Mouse (Mus musculus) neural tube, embryonic 11.5 days (tissue): ENCODE measurements around the gene Naa60. TPM values are rescaled to one million over a fixed set of nuclear protein-coding genes. Genes with fewer than 3 reads are reported as not detected.

Source experiments
- ATAC-seq: fragments of 200-750 bp; cut with Nextera tagmentation; 2 replicates; pipeline ENCODE4 v1.8.0; 2017; ENCODE audit warnings: moderate number of reproducible peaks, mild to moderate bottlenecking, moderate TSS enrichment, moderate library complexity; ENCODE audit not compliant: insufficient read depth, low FRiP score, low TSS enrichment
- DNase-seq: peaks from one replicate; pipeline ENCODE4 v3.0.0-alpha.2; 2015; ENCODE audit warnings: low spot score
- H3K27ac ChIP-seq: fragments of 300-500 bp; sonication (generic); 2 replicates; pipeline ENCODE4 v1.5.1; 2014; ENCODE audit warnings: low read depth, mild to moderate bottlenecking, low read length
- H3K27me3 ChIP-seq: fragments of 300-500 bp; sonication (generic); 2 replicates; pipeline ENCODE4 v1.6.1; 2014; ENCODE audit warnings: mild to moderate bottlenecking, low read length, mixed read lengths; ENCODE audit not compliant: control insufficient read depth, insufficient read depth
- H3K36me3 ChIP-seq: fragments of 300-500 bp; sonication (generic); 2 replicates; pipeline ENCODE4 v1.6.1; 2014; ENCODE audit warnings: mild to moderate bottlenecking, low read length, moderate library complexity, mixed read lengths; ENCODE audit not compliant: control insufficient read depth, insufficient read depth
- H3K4me1 ChIP-seq: fragments of 300-500 bp; sonication (generic); 2 replicates; pipeline ENCODE4 v1.6.1; 2014; ENCODE audit warnings: low read length, mixed read lengths; ENCODE audit not compliant: control insufficient read depth, insufficient read depth
- H3K4me2 ChIP-seq: fragments of 300-500 bp; sonication (generic); 2 replicates; pipeline ENCODE4 v1.6.1; 2014; ENCODE audit warnings: low read depth, mild to moderate bottlenecking, moderate library complexity
- H3K4me3 ChIP-seq: fragments of 300-500 bp; sonication (generic); 2 replicates; pipeline ENCODE4 v1.5.1; 2014; ENCODE audit warnings: low read depth, low read length
- H3K9ac ChIP-seq: fragments of 300-500 bp; sonication (generic); 2 replicates; pipeline ENCODE4 v1.6.1; 2014; ENCODE audit warnings: mild to moderate bottlenecking, low read length
- H3K9me3 ChIP-seq: fragments of 300-500 bp; sonication (generic); 2 replicates; pipeline ENCODE4 v1.6.1; 2016; ENCODE audit warnings: low read length; ENCODE audit not compliant: control insufficient read depth
- WGBS: fragments of 180-500 bp; shearing (Covaris S2); extraction: QIAGEN DNeasy Blood & Tissue Kit; methylation state at CpG from one replicate; pipeline ENCODE4 v1.1.7; 2014; 5-methylcytosine and 5-hydroxymethylcytosine counted together
- microRNA-seq: library from miRNA; unstranded; fragments of <30 nt; microRNA quantifications from one replicate; pipeline ENCODE4, GENCODE M21; 2016
- polyA plus RNA-seq: library from polyadenylated mRNA; unstranded; fragments of >200 nt; fragmentation: Nextera tagmentation; extraction: Ambion mirVana; gene quantifications from 2 replicates; pipeline ENCODE4 v1.2.1, GENCODE M21; 2014

Naa60 gene
- polyA plus RNA-seq, 1 experiment from 2014 or later = 66.2 TPM

- H3K4me1 ChIP-seq = no peaks in the 10 kb centered on the region
- peaks cover 5% of the 10 kb centered on the region for H3K36me3 ChIP-seq
- ATAC-seq = no peak
- H3K9ac ChIP-seq = no peak overlapping the region
- H3K27ac ChIP-seq = no peak overlapping the region
- no peaks in the 10 kb centered on the region for H3K9me3 ChIP-seq
- H3K4me3 ChIP-seq = no peak overlapping the region
- no peak for DNase-seq
- no peak overlapping the region for H3K4me2 ChIP-seq
- no peaks in the 10 kb centered on the region for H3K27me3 ChIP-seq
- WGBS = 92% methylated on average over 6 of the region's 6 CpGs
Measured at GRCm38 (mm10) chr16:3933536-3933935, 61.4 kb downstream of the Naa60 start.

DNA sequence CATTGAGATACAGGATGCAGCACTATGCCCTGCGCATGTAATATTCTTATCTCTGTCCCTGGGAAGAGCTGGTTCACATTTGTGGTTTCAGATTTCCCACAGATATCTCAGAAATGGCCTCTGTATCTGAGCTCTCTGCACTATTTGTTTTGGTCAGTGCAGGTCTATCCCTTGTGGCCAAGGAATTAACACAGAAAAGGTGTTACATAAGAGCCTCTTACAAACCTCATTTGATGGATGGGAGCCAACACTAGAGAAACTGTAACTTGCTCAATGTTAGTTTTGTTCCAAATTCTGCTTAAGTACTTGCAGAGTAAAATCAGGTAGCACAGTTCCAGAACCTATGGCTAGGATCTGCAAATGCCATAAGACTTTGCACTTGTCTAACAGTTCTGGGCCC is 61.9 kb downstream of the Naa60 start:
- H3K27me3 ChIP-seq = no peaks in the 10 kb centered on the region
- H3K9ac ChIP-seq = no peak overlapping the region
- 90% methylated on average over 1 of the region's 1 CpGs for WGBS
- no peak overlapping the region for H3K4me3 ChIP-seq
- no peak overlapping the region for H3K4me2 ChIP-seq
- DNase-seq (no peak), ATAC-seq (no peak)
- no peaks in the 10 kb centered on the region for H3K9me3 ChIP-seq
- H3K27ac ChIP-seq = no peak overlapping the region
- H3K4me1 ChIP-seq = no peaks in the 10 kb centered on the region
- H3K36me3 ChIP-seq = peaks cover 5% of the 10 kb centered on the region

- no peak overlapping the region for H3K9ac ChIP-seq
- 91% methylated on average over 4 of the region's 4 CpGs for WGBS
- no peak overlapping the region for H3K4me3 ChIP-seq
- H3K27me3 ChIP-seq = no peaks in the 10 kb centered on the region
- no peak for ATAC-seq
- H3K36me3 ChIP-seq = peaks cover 5% of the 10 kb centered on the region
- no peak for DNase-seq
- H3K27ac ChIP-seq = no peak overlapping the region
- no peaks in the 10 kb centered on the region for H3K4me1 ChIP-seq
- no peaks in the 10 kb centered on the region for H3K9me3 ChIP-seq
- H3K4me2 ChIP-seq = no peak overlapping the region
Measured at GRCm38 (mm10) chr16:3934701-3935100, 62.5 kb downstream of the Naa60 start.

DNA sequence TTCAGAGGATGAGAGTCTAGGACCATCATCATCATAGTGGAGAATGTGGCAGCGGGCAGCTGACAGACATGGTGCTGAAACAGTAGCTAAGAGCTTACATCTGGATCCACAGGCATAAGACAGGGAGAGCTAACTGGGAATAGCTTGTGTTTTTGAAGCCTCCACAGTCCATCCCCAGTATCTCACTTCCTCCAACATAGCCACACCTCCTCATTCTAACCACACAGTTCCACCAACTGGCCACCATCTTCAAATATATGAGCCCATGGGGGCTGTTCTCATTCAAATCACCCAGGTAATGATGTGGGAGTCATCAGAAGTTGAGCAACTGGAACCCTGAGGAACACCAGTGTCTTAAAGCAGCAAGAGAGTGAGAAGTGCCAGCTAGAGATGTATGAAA is 79.0 kb downstream of the Naa60 start:
- Histone ChIP-seq H3K9me3 (no peaks in the 10 kb centered on the region), H3K4me1 (no peaks in the 10 kb centered on the region), H3K9ac (no peak overlapping the region), H3K27me3 (no peaks in the 10 kb centered on the region), H3K36me3 (no peaks in the 10 kb centered on the region), H3K4me3 (no peak overlapping the region), H3K27ac (no peak overlapping the region), H3K4me2 (no peak overlapping the region)
- WGBS = 91% methylated on average over 1 of the region's 1 CpGs
- no peak for ATAC-seq
- no peak for DNase-seq

Small RNA genes within 50 kb of the gene (microRNA-seq; reads per million reads assigned to microRNA genes)
- gene Gm23493 = not detected

Other genes starting within 250 kb of the Naa60 start
- 0.07 TPM in 1 of 2 replicates, not detected in the other for gene Mefv, start 154.3 kb upstream of the Naa60 start, polyA plus RNA-seq
- gene Zfp263, start 128.3 kb upstream of the Naa60 start, polyA plus RNA-seq = 26.7 and 27.7 TPM in 2 replicates
- gene Olfr15, start 41.5 kb upstream of the Naa60 start, polyA plus RNA-seq = not detected in 2 replicates
- gene Zfp174, start 25.1 kb upstream of the Naa60 start, polyA plus RNA-seq = 1.1 and 1.3 TPM in 2 replicates
- 9.5 and 9.6 TPM in 2 replicates for gene Zfp597, start 12.2 kb downstream of the Naa60 start, polyA plus RNA-seq
- 1.5 TPM in 1 of 2 replicates, not detected in the other for gene Gm20695, start 12.3 kb downstream of the Naa60 start, polyA plus RNA-seq
- 3.5 and 5.5 TPM in 2 replicates for gene 1700037C18Rik, start 36.3 kb downstream of the Naa60 start, polyA plus RNA-seq
- gene Cluap1, start 36.4 kb downstream of the Naa60 start, polyA plus RNA-seq = 23.3 and 25.2 TPM in 2 replicates
- gene Nlrc3, start 104.3 kb downstream of the Naa60 start, polyA plus RNA-seq = 0.92 and 1.1 TPM in 2 replicates
- gene Slx4, start 131.4 kb downstream of the Naa60 start, polyA plus RNA-seq = 31.2 and 35.4 TPM in 2 replicates
- 6.1 and 6.8 TPM in 2 replicates for gene Dnase1, start 164.6 kb downstream of the Naa60 start, polyA plus RNA-seq
- gene Trap1, start 205.5 kb downstream of the Naa60 start, polyA plus RNA-seq = 83.7 and 85.7 TPM in 2 replicates